Mouse (Mus musculus) myocyte (in vitro differentiated cells): Measurements from ENCODE around the gene Ptprr.

Experiments used
- CEBPB ChIP-seq: IDR thresholded peaks from 2 replicates; pipeline ENCODE4 v1.6.1; 2011; ENCODE audit warnings: mild to moderate bottlenecking, moderate library complexity; ENCODE audit not compliant: poor library complexity, insufficient read depth, severe bottlenecking
- E2F4 ChIP-seq: IDR thresholded peaks from one replicate; pipeline ENCODE4 v1.6.1; 2011; ENCODE audit warnings: mild to moderate bottlenecking, control low read depth, moderate library complexity; ENCODE audit not compliant: insufficient read depth
- MAX ChIP-seq: IDR thresholded peaks from one replicate; pipeline ENCODE4 v1.6.1; 2011; ENCODE audit warnings: low read depth, mild to moderate bottlenecking, control low read depth
- MYOD1 ChIP-seq, 3 experiments: IDR thresholded peaks; one replicate each; pipeline ENCODE4 v1.6.1; 2011; ENCODE audit warnings: control low read depth in 2 of 3, low read depth in 2 of 3, mild to moderate bottlenecking in 2 of 3, moderate library complexity in 1 of 3; ENCODE audit not compliant: insufficient read length in 2 of 3, control insufficient read depth in 1 of 3
- MYOG ChIP-seq, 3 experiments: IDR thresholded peaks; one replicate each; pipeline ENCODE4 v1.6.1; 2011; ENCODE audit warnings: control low read depth in 2 of 3, low read depth in 2 of 3, mild to moderate bottlenecking in 2 of 3; ENCODE audit not compliant: insufficient read length in 2 of 3, control insufficient read depth in 1 of 3, insufficient read depth in 1 of 3
- POLR2A ChIP-seq: IDR thresholded peaks from one replicate; pipeline ENCODE4 v1.6.1; 2011; ENCODE audit warnings: low read depth, mild to moderate bottlenecking, control low read depth, moderate library complexity; ENCODE audit not compliant: insufficient read length
- POLR2AphosphoS2 ChIP-seq: IDR thresholded peaks from one replicate; pipeline ENCODE4 v1.6.1; 2011; ENCODE audit warnings: low read depth, control low read depth; ENCODE audit not compliant: insufficient read length
- TCF12 ChIP-seq: IDR thresholded peaks from one replicate; pipeline ENCODE4 v1.6.1; 2011; ENCODE audit warnings: mild to moderate bottlenecking, control low read depth; ENCODE audit not compliant: poor library complexity, insufficient read depth, severe bottlenecking
- TCF3 ChIP-seq: IDR thresholded peaks from one replicate; pipeline ENCODE4 v1.6.1; 2011; ENCODE audit warnings: low read depth, control low read depth; ENCODE audit not compliant: insufficient read length
- USF1 ChIP-seq: IDR thresholded peaks from one replicate; pipeline ENCODE4 v1.6.1; 2011; ENCODE audit warnings: low read depth, mild to moderate bottlenecking, control low read depth, moderate library complexity

GRCm38 (mm10) chr10:116113867-116114474, 96.0 kb downstream of the Ptprr start, which contains the start of gene 4933416C03Rik:
- TF ChIP-seq MYOD1 (IDR thresholded peaks at IDR 0.05; ENCODE audit: control insufficient read depth in 1 of 3, insufficient read length in 2 of 3, low read depth in 2 of 3) (no peak), POLR2A (no peak), E2F4 (no peak), USF1 (no peak), TCF12 (no peak), TCF3 (no peak), MYOG (IDR thresholded peaks at IDR 0.05; ENCODE audit: control insufficient read depth in 1 of 3, insufficient read depth in 1 of 3, insufficient read length in 2 of 3, low read depth in 2 of 3) (no peak), CEBPB (no peak), POLR2AphosphoS2 (no peak), MAX (no peak)
